Mouse (Mus musculus) spleen, adult 12 weeks (tissue): ENCODE measurements around the gene Psmc3.
"Not testable (repeated sequence)": the region's sequence is repeated elsewhere in the genome, so short reads cannot be mapped to it uniquely, and the experiment has no call there.

Source experiments
- DNase-seq: peaks from one replicate; pipeline ENCODE4 v3.0.0; 2022; ENCODE audit warnings: low spot score

Gene Psmc3

GRCm38 (mm10) chr2:91081775-91082695 lies 28.2 kb downstream of the Psmc3 start, which contains the start of gene Spi1:
TSS of gene Spi1 (plus strand) at chr2:91082390.
- DNase-seq: no peak

- peak; percentile 42 for DNase-seq
These were observed 29.0 kb downstream of the Psmc3 start for GRCm38 (mm10) chr2:91082844-91083243.

GRCm38 (mm10) chr2:91083366-91083940 lies 29.6 kb downstream of the Psmc3 start:
- no peak for DNase-seq

GRCm38 (mm10) chr2:91084179-91084820 lies 30.5 kb downstream of the Psmc3 start:
- no peak for DNase-seq

GRCm38 (mm10) chr2:91085494-91086391 lies 31.9 kb downstream of the Psmc3 start:
- DNase-seq: no peak

GRCm38 (mm10) chr2:91086392-91087237 lies 32.8 kb downstream of the Psmc3 start:
- DNase-seq: no peak

GRCm38 (mm10) chr2:91087453-91087852 lies 33.6 kb downstream of the Psmc3 start:
- DNase-seq: no peak

- DNase-seq: no peak
These were observed 35.2 kb downstream of the Psmc3 start for GRCm38 (mm10) chr2:91088987-91089386.

- DNase-seq: no peak
These were observed 36.4 kb downstream of the Psmc3 start for GRCm38 (mm10) chr2:91090208-91090607.

- DNase-seq: no peak
These were observed 37.0 kb downstream of the Psmc3 start for GRCm38 (mm10) chr2:91090827-91091226.

GRCm38 (mm10) chr2:91096524-91096923 lies 42.7 kb downstream of the Psmc3 start:
- peak; percentile 42 for DNase-seq

GRCm38 (mm10) chr2:91097015-91097414 lies 43.2 kb downstream of the Psmc3 start:
- DNase-seq: no peak

- no peak for DNase-seq
These were observed 44.3 kb downstream of the Psmc3 start for GRCm38 (mm10) chr2:91098156-91098555.

- peak; percentile 74 for DNase-seq
These were observed 47.4 kb downstream of the Psmc3 start for GRCm38 (mm10) chr2:91101124-91101740.

GRCm38 (mm10) chr2:91108156-91108555 lies 54.3 kb downstream of the Psmc3 start:
- no peak for DNase-seq

GRCm38 (mm10) chr2:91109241-91109640 lies 55.4 kb downstream of the Psmc3 start:
- DNase-seq: no peak

- DNase-seq: no peak
These were observed 56.1 kb downstream of the Psmc3 start for GRCm38 (mm10) chr2:91109807-91110385.

GRCm38 (mm10) chr2:91110429-91110828 lies 56.6 kb downstream of the Psmc3 start:
- DNase-seq: no peak

- DNase-seq: not testable (repeated sequence)
These were observed 58.0 kb downstream of the Psmc3 start for GRCm38 (mm10) chr2:91111832-91112231.

- DNase-seq: no peak
These were observed 58.7 kb downstream of the Psmc3 start for GRCm38 (mm10) chr2:91112491-91112890.
